Mouse (Mus musculus): ENCODE results near the gene Clec4g.

DNA sequence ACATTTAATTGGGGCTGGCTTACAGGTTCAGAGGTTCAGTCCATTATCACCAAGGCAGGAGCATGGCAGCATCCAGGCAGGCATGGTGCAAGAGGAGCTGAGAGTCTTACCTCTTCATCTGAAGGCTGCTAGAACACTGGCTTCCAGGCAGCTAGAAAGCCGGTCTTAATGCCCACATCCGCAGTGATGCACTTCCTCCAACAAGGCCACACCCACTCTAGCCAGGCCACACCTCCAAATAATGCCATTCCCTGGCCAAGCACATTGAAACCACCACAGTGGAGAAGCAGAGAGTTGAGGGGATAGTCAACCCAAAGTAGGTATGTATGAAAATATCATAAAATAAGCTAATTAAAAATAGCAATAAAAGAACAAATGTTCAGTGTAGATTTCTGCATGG lies 50.1 kb downstream of the Clec4g start:
- TF ChIP-seq POLR2A (IDR thresholded peaks at IDR 0.05; ENCODE audit: insufficient read depth, low read depth, low read length) = no peak
- no peak for TF ChIP-seq CTCF (IDR thresholded peaks at IDR 0.05; ENCODE audit: insufficient read depth, low read depth, low read length)
